Mouse (Mus musculus): ENCODE results near the gene Casz1.

The Casz1 gene

DNA sequence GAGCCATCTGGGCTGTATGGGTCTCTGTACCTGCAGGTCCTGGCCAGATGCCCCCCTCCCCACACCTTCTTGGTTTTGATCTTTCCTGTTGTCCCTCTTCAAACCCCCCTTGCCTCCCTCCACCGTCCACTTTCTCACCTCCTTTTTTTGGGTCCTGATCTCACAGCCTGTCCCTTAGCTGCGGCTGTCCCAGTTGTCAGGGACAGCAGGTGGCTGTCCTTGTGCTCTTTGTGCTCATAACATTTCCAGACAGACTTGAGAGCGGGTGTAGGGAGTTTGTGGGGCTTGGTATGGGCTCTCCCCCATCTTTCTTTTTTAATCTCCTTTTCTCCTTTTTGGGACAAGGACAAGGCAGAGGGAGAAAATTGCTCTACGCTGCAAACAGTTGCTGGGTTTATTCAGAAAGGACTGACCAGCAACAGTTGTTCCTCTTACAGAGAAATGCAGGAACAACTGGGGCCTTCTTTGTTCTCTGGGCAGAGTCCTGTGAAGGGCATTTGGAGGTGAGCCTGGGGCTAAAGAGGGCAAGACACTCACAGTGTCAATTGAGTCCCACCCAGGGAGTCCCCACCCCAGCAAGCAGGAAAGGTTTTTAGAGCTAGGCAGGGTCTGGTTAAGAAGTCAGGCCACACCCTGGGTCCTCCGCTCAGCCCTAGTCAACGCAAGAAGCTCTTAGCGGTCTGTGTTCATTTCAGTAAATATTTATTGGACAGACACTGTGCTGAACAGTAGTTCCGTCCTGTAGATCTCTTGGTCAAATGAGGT is 108.8 kb downstream of the Casz1 start:
- Histone ChIP-seq H3K27me3 (ENCODE audit: insufficient read depth, low read length) (no peaks in the 10 kb centered on the region), H3K4me3 (replicated peaks; ENCODE audit: low read length) (peak overlapping the region; percentile 60), H3K9me3 (ENCODE audit: low read length) (no peaks in the 10 kb centered on the region), H3K4me1 (replicated peaks; ENCODE audit: low read depth, low read length) (peaks cover 91% of the 10 kb centered on the region), H3K36me3 (ENCODE audit: insufficient read depth, low read length) (no peaks in the 10 kb centered on the region)
- peak; percentile 69; the same call in 1 of the 2 replicates for TF ChIP-seq NANOG (IDR thresholded peaks at IDR 0.05; ENCODE audit: borderline replicate concordance, low read length)
- TF ChIP-seq CTCF (conservative IDR thresholded peaks at IDR 0.05; ENCODE audit: low read length), result no peak
- no peak for TF ChIP-seq POU5F1 (IDR thresholded peaks at IDR 0.05; ENCODE audit: borderline replicate concordance, low read length)

DNA sequence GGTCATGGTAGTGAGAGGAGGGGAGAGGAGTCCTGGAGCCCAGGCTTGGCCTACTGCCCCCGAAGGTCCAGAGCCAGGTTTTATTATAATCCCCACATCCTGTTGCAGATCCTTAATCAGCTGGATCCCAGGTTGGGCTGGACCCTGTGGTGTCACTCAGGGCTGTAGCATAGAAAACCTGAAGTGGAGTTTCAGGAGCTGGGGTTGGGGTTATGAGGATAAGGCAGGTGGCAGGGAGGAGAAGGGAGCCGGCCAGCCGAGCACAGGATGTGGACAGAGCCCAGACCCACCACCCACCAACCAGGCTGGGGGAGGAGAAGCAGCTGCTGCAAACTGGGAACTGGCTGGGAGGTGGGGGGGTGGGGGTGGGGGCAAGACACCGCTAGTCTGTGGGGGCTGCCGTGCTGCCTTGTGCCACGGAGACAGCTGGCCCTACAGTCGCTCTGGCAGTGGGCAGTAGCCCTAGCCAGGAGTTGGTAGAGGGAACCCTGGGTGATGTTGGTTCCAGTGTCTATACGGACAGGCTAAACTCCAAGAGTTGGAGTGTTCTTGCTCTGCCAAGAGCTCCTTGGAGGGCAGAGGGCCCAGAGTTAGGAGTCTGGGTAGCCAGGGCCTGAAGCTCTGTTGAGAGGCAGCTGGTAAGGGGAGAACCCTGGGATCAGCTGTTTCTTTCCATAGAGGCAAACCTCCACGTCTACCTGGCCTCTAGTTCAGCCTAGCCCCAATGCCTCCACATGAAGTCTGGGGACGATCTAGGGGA is 110.8 kb downstream of the Casz1 start:
- Histone ChIP-seq H3K9me3 (ENCODE audit: low read length) (no peaks in the 10 kb centered on the region), H3K4me1 (replicated peaks; ENCODE audit: low read depth, low read length) (peaks cover 83% of the 10 kb centered on the region), H3K36me3 (ENCODE audit: insufficient read depth, low read length) (no peaks in the 10 kb centered on the region), H3K4me3 (replicated peaks; ENCODE audit: low read length) (peak overlapping the region; percentile 60), H3K27me3 (ENCODE audit: insufficient read depth, low read length) (no peaks in the 10 kb centered on the region)
- TF ChIP-seq NANOG (IDR thresholded peaks at IDR 0.05; ENCODE audit: borderline replicate concordance, low read length) (no peak), POU5F1 (IDR thresholded peaks at IDR 0.05; ENCODE audit: borderline replicate concordance, low read length) (no peak), CTCF (conservative IDR thresholded peaks at IDR 0.05; ENCODE audit: low read length) (no peak)

DNA sequence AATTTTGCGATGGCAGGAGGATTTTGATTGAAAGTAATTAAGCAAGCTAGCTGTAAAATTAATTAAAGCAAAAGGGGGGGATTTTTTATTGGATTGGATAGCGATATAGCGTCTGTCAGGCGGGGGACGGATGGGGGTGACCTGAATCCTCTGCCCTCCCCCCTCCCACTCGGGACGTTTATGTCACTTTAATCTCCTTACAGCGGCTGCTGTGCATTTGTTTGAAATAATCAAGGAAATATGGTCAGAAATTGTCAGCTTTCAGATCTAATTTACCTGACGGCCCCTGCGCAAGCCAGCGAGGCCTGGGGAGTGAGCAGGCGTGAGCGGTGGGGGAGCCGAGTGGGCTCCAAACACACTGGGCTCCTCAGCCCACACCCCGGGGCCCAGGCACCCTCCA is 111.6 kb downstream of the Casz1 start:
- H3K4me1 ChIP-seq (replicated peaks; ENCODE audit: low read depth, low read length), result peaks cover 82% of the 10 kb centered on the region
- TF ChIP-seq CTCF (conservative IDR thresholded peaks at IDR 0.05; ENCODE audit: low read length) (no peak), POU5F1 (IDR thresholded peaks at IDR 0.05; ENCODE audit: borderline replicate concordance, low read length) (no peak)
- no peaks in the 10 kb centered on the region for H3K27me3 ChIP-seq (ENCODE audit: insufficient read depth, low read length)
- no peaks in the 10 kb centered on the region for H3K9me3 ChIP-seq (ENCODE audit: low read length)
- H3K4me3 ChIP-seq (replicated peaks; ENCODE audit: low read length), result peak overlapping the region; percentile 60
- H3K36me3 ChIP-seq (ENCODE audit: insufficient read depth, low read length), result no peaks in the 10 kb centered on the region

DNA sequence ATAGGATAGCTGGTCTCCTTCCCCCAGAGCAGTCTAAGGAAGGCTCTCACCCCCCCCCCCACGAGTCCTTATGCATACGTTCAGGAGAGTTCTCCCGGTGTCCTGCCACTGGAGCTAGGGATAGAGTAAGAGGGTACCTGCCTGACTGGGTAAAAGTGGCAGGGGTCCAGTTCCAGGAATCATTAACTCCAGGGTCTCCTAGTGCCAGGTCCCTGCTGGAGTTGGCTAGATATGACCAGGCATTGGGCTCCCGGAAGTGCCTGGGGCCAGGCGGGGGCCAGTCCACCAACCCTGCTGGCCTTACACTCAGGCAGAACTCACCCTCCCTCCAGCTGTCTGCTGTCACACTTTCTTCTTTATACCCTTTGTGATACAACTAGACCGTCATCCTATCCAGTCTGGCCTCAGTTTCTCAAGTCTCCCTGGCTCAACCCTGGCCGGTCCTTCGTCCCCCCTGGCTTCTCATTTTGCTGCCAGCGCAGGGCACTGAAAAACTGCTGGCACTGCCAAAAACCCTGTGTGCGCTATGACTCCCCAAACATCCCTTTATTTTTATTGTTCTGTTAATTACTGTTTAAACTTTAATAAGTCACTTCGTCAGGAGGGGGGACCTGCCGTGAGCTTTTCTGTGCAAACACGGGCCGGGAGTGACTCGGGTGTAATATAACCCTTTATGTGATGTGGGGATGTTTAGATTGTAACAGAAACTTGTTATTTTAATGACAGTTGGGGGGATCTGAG is 114.6 kb downstream of the Casz1 start:
- peaks cover 79% of the 10 kb centered on the region for H3K4me1 ChIP-seq (replicated peaks; ENCODE audit: low read depth, low read length)
- TF ChIP-seq POU5F1 (IDR thresholded peaks at IDR 0.05; ENCODE audit: borderline replicate concordance, low read length) (no peak), NANOG (IDR thresholded peaks at IDR 0.05; ENCODE audit: borderline replicate concordance, low read length) (no peak), CTCF (conservative IDR thresholded peaks at IDR 0.05; ENCODE audit: low read length) (no peak)
- no peaks in the 10 kb centered on the region for H3K9me3 ChIP-seq (ENCODE audit: low read length)
- no peak overlapping the region for H3K4me3 ChIP-seq (replicated peaks; ENCODE audit: low read length)
- peaks cover 9% of the 10 kb centered on the region; the same call in 1 of the 2 replicates for H3K27me3 ChIP-seq (ENCODE audit: insufficient read depth, low read length)
- no peaks in the 10 kb centered on the region for H3K36me3 ChIP-seq (ENCODE audit: insufficient read depth, low read length)

DNA sequence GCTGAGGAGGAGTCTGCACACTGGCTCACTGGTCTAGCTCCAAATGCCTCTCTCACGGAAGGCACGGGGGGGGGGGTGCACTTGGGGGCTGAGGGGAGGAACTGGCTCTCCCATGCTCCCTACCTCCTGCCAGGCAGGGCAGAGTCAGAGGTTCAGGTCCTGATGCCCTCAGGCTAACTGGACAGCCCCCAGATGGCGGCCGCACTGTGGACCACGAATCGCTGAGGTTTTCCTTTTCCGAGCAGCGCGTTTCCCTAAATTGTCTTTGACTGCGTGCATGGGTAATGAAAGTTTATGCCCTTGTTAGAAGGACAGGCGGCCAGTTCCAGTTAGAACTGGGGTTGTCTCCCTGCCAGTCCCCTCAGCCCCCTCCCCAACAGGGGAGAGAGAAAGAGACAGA is 116.4 kb downstream of the Casz1 start:
- Histone ChIP-seq H3K4me1 (replicated peaks; ENCODE audit: low read depth, low read length) (peaks cover 79% of the 10 kb centered on the region), H3K36me3 (ENCODE audit: insufficient read depth, low read length) (no peaks in the 10 kb centered on the region), H3K9me3 (ENCODE audit: low read length) (no peaks in the 10 kb centered on the region), H3K27me3 (ENCODE audit: insufficient read depth, low read length) (peaks cover 9% of the 10 kb centered on the region; the same call in 1 of the 2 replicates), H3K4me3 (replicated peaks; ENCODE audit: low read length) (no peak overlapping the region)
- no peak for TF ChIP-seq CTCF (conservative IDR thresholded peaks at IDR 0.05; ENCODE audit: low read length)
- no peak for TF ChIP-seq POU5F1 (IDR thresholded peaks at IDR 0.05; ENCODE audit: borderline replicate concordance, low read length)
- TF ChIP-seq NANOG (IDR thresholded peaks at IDR 0.05; ENCODE audit: borderline replicate concordance, low read length), result no peak

DNA sequence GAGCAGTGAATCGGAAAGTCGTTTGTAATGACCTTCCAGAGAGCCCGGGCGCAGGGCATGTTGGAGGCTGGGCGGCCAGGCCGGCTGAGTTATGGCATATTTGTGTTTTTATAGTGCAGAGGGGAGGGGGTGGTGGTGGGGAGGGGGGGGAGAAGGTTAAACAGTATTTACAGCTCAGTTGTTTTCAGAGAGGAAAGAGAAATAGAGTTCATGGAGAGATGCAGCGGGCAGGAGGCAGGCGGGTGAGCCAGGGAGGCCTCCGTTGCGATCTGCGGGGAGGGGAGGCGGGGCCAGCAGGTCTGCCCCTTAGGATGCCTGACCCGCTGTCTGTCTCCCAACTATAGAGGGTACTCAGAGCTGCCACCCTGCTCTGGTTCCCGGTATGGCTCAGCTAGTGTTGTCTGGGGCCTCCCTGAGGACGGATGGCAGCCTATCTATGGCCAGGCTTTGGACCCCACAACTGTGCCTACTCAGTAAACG is 118.0 kb downstream of the Casz1 start:
- TF ChIP-seq CTCF (conservative IDR thresholded peaks at IDR 0.05; ENCODE audit: low read length), result no peak
- no peak for TF ChIP-seq NANOG (IDR thresholded peaks at IDR 0.05; ENCODE audit: borderline replicate concordance, low read length)
- Histone ChIP-seq H3K4me1 (replicated peaks; ENCODE audit: low read depth, low read length) (peaks cover 80% of the 10 kb centered on the region), H3K36me3 (ENCODE audit: insufficient read depth, low read length) (no peaks in the 10 kb centered on the region), H3K27me3 (ENCODE audit: insufficient read depth, low read length) (peaks cover 9% of the 10 kb centered on the region; the same call in 1 of the 2 replicates), H3K9me3 (ENCODE audit: low read length) (no peaks in the 10 kb centered on the region), H3K4me3 (replicated peaks; ENCODE audit: low read length) (peak overlapping the region; percentile 57)

DNA sequence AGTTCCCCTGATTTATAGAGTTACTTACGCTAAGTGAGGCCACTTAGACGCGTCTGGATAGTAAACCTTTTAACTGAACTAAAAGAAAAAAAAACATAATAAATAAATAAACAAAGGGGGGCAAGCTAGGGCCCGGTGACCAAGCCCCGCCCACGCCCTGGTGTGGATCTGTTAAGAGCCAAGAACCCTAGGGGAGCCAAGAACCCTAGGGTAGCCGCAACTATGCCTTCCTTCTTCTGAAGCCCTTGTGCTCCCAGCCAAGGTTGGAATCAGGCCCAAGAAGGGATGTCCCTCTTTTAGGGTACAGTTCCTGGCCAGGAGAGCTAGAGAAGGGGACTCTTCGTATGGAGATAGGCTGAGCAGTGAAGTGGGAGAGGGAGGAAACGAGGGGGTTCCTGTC is 119.2 kb downstream of the Casz1 start:
- H3K4me3 ChIP-seq (replicated peaks; ENCODE audit: low read length), result 0 out of 2 replicates have a peak overlapping the region, but pooled peaks have one; percentile 26
- no peaks in the 10 kb centered on the region for H3K9me3 ChIP-seq (ENCODE audit: low read length)
- H3K4me1 ChIP-seq (replicated peaks; ENCODE audit: low read depth, low read length), result peaks cover 78% of the 10 kb centered on the region
- no peak for TF ChIP-seq CTCF (conservative IDR thresholded peaks at IDR 0.05; ENCODE audit: low read length)
- TF ChIP-seq NANOG (IDR thresholded peaks at IDR 0.05; ENCODE audit: borderline replicate concordance, low read length), result no peak
- TF ChIP-seq POU5F1 (IDR thresholded peaks at IDR 0.05; ENCODE audit: borderline replicate concordance, low read length), result no peak
- H3K36me3 ChIP-seq (ENCODE audit: insufficient read depth, low read length), result no peaks in the 10 kb centered on the region
- peaks cover 12% of the 10 kb centered on the region; the same call in 1 of the 2 replicates for H3K27me3 ChIP-seq (ENCODE audit: insufficient read depth, low read length)

DNA sequence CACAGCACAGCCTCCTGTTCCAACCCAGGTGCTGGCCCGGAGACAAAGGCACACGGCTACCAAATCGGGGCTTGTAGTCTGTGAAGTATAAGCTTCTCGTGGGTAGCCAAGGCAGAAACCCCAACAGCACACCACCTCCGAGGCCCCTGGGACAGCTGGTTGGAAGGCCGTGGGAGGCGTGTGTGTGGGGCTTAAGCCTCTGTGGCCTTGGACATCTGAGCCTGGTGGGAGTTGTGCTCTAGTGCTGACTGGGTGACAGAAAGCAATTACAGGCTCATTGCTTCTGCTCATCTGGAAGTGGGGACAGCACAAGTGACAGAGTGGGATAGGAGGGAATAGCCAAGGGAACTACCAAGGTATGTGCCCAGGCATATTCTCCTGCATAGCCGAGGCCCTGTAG is 119.7 kb downstream of the Casz1 start:
- TF ChIP-seq CTCF (conservative IDR thresholded peaks at IDR 0.05; ENCODE audit: low read length) (no peak), POU5F1 (IDR thresholded peaks at IDR 0.05; ENCODE audit: borderline replicate concordance, low read length) (no peak), NANOG (IDR thresholded peaks at IDR 0.05; ENCODE audit: borderline replicate concordance, low read length) (no peak)
- Histone ChIP-seq H3K27me3 (ENCODE audit: insufficient read depth, low read length) (peaks cover 15% of the 10 kb centered on the region; the same call in 1 of the 2 replicates), H3K4me1 (replicated peaks; ENCODE audit: low read depth, low read length) (peaks cover 74% of the 10 kb centered on the region), H3K9me3 (ENCODE audit: low read length) (no peaks in the 10 kb centered on the region), H3K36me3 (ENCODE audit: insufficient read depth, low read length) (0 out of 2 replicates have a peak, but pooled peaks cover under 1% of the 10 kb centered on the region), H3K4me3 (replicated peaks; ENCODE audit: low read length) (0 out of 2 replicates have a peak overlapping the region, but pooled peaks have one; percentile 35)

Measured in E14TG2a.4 (cell line).